Comparison of ENCODE assay signal across 8 mouse cellular contexts in the genomic region with DNA sequence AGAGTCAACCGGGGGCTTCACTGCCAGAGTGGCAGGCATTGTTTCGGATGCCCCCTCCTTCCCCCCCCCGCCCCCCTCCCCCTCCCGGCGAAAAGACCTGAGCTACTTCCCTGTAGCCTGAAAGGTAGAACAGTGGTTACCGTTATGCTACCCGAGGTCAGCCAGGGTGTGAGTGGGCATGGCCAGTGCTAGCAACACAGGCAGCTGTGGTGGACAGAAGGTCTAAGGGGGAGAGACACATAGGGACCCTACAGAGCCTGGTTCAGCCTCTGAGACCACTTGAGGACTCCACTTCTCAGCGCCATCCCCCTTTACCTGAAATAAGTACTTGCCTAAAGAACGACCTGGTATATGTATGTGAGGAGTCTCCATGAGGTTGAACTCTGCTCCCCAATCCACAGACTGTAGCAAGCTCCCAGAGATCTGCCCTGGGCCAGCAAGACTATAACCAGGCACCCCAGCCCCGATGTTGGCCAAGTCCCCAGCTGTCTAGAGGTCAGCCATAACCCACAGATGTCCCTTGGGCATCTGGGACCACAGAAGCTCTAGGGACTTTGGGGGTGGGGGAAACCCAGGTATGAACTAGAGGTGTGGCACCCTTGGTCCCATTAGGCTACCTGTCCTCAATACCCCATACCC.
DNase-seq lines count a peak whose midpoint lies in the region; ATAC-seq and TF ChIP-seq lines count a peak whose summit lies in the region.

No protein-coding gene starts in this region.

- H3K79me2 ChIP-seq in liver, adult 2 months (ENCODE audit: control insufficient read depth, insufficient read depth, low read length): peaks cover 5% of the 10 kb centered on the region; the same call in 1 of the 2 replicates

- no peaks in the 10 kb centered on the region for H3K27me3 ChIP-seq in liver, adult 2 months (ENCODE audit: control insufficient read depth, insufficient read depth, low read length)
- H3K27me3 ChIP-seq in forebrain, embryonic 11.5 days (ENCODE audit: control insufficient read depth, insufficient read depth, low read length): peaks cover 58% of the 10 kb centered on the region
- peaks cover 40% of the 10 kb centered on the region for H3K27me3 ChIP-seq in limb, embryonic 12.5 days

- H3K27ac ChIP-seq in liver, adult 2 months (replicated peaks; ENCODE audit: insufficient read depth, low read depth, low read length): peak overlapping the region; percentile 72
- H3K27ac ChIP-seq in forebrain, embryonic 11.5 days (ENCODE audit: low read depth, low read length): no peak overlapping the region
- H3K27ac ChIP-seq in limb, embryonic 12.5 days: peak overlapping the region; percentile 95

- H3K4me3 ChIP-seq in liver, adult 2 months (ENCODE audit: insufficient read depth, low read depth, low read length): peak overlapping the region; percentile 80
- H3K4me3 ChIP-seq in forebrain, embryonic 11.5 days (ENCODE audit: low read depth, low read length): no peak overlapping the region; the same call in 1 of the 2 replicates
- H3K4me3 ChIP-seq in limb, embryonic 12.5 days (replicated peaks): peak overlapping the region; percentile 46

- DNase-seq in liver, adult 2 months (ENCODE audit: extremely low read depth, low read depth, low spot score): peak; percentile 57
- DNase-seq in liver: no peak
- DNase-seq in forebrain, embryonic 11.5 days (ENCODE audit: low spot score): no peak
- no peak for DNase-seq in T-cell, adult 2 months (ENCODE audit: low spot score)
- DNase-seq in layer of hippocampus, adult 8-10 months (ENCODE audit: low spot score in 2 of 2): no peak
- no peak for DNase-seq in cerebellum, postnatal 4 days (ENCODE audit: low spot score in 2 of 2)

- H3K9ac ChIP-seq in liver, adult 2 months (ENCODE audit: low read depth, low read length): peak overlapping the region; percentile 83
- no peak overlapping the region for H3K9ac ChIP-seq in forebrain, embryonic 11.5 days (ENCODE audit: low read length)
- H3K9ac ChIP-seq in limb, embryonic 12.5 days (replicated peaks): peak overlapping the region; percentile 75

- H3K4me1 ChIP-seq in liver, adult 2 months (ENCODE audit: control insufficient read depth, insufficient read depth, low read length): peaks cover 9% of the 10 kb centered on the region
- peaks cover 10% of the 10 kb centered on the region; the same call in 1 of the 2 replicates for H3K4me1 ChIP-seq in forebrain, embryonic 11.5 days (replicated peaks; ENCODE audit: control insufficient read depth, insufficient read depth, low read length)
- H3K4me1 ChIP-seq in limb, embryonic 12.5 days (replicated peaks): peaks cover 22% of the 10 kb centered on the region

- no peak for TF ChIP-seq POLR2A in liver, adult 2 months (IDR thresholded peaks at IDR 0.05; ENCODE audit: extremely low read depth, insufficient read depth, low read length)

- peak overlapping the region; percentile 60 for H3K4me2 ChIP-seq in forebrain, embryonic 11.5 days (ENCODE audit: low read depth, low read length, severe bottlenecking)
- H3K4me2 ChIP-seq in limb, embryonic 12.5 days: peak overlapping the region; percentile 78

- ATAC-seq in forebrain, embryonic 11.5 days (replicated peaks; ENCODE audit: low FRiP score): peak; percentile 33; the same call in 1 of the 2 replicates
- ATAC-seq in limb, embryonic 12.5 days (ENCODE audit: insufficient number of reproducible peaks, insufficient read depth, low FRiP score, low TSS enrichment, low read depth): peak; percentile 60
- peak; percentile 43; the same call in 1 of the 2 replicates for ATAC-seq in neutrophil, adult 5-6 weeks (ENCODE audit: extremely low read depth, insufficient number of reproducible peaks, low FRiP score, poor library complexity, severe bottlenecking)

- H3K9me3 ChIP-seq in forebrain, embryonic 11.5 days (ENCODE audit: control insufficient read depth, low read length): no peaks in the 10 kb centered on the region
- H3K9me3 ChIP-seq in limb, embryonic 12.5 days: no peaks in the 10 kb centered on the region

- H3K36me3 ChIP-seq in liver, adult 2 months (ENCODE audit: control insufficient read depth, insufficient read depth, low read length): no peaks in the 10 kb centered on the region
- H3K36me3 ChIP-seq in forebrain, embryonic 11.5 days (ENCODE audit: control insufficient read depth, insufficient read depth, low read length): no peaks in the 10 kb centered on the region
- H3K36me3 ChIP-seq in limb, embryonic 12.5 days: no peaks in the 10 kb centered on the region

- TF ChIP-seq CTCF in liver, adult 2 months (IDR thresholded peaks at IDR 0.05; ENCODE audit: low read depth, low read length): no peak

- 40% methylated on average over 9 of the region's 10 CpGs for WGBS in liver, adult 2 months
- 27% methylated on average over 9 of the region's 10 CpGs for WGBS in forebrain, embryonic 11.5 days
- whole genome bisulfite sequencing in limb, embryonic 12.5 days: 27% methylated on average over 8 of the region's 10 CpGs
